Comparison of ENCODE assay signal across 12 mouse cellular contexts in the genomic region with DNA sequence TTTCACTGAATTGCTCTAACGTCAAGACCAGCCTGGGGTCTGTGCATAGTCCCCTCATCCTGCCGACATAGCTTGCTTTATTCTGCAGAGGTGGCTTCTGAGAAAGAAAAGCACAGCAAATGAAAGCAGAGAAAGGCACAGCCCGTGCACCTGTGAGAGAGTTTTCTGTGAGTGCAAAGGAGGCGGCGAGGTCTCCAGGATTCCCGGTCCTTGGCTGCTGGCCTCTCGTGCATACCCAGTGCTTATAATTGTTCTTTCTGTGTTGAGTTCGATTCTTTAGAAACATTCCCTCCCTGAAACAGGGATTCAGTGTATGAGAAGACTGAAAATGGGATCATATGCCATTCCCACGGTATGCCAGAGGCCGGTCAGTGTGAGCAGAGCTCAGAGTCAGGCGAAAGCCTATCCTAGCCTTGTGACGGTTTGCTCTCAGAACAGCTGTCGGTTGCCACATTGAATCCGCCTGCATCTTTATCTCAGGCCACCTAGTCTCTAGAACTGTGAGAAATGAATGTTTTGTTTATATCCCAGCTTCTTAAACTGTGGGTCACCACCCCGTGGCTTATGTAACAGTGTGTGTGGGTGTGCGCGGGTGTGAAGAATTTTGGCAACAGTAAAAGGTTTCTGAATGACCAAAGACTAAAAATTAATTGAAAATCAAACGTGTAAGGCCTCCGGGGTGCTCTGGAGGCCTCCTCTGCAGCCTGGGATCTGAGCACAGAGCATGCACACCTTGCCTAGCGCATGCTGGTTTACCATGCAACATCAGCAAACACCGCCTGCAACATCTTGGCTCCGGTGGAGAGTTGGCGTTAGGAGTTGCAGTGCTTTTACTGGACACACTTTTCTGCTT. TPM values are rescaled to one million over a fixed set of nuclear protein-coding genes. Genes with fewer than 3 reads are reported as not detected.
DNase-seq lines count a peak whose midpoint lies in the region; ATAC-seq and TF ChIP-seq lines count a peak whose summit lies in the region.
"Had no signal": no experiment of that assay in that cellular context is flagged by ENCODE, and none has a peak within 500 bp of the region (broad histone marks: within the 10 kb centered on the region; RNA-seq: fewer than 3 reads in every experiment).

No protein-coding gene starts in this region.

- WGBS in limb, embryonic 14.5 days, result 74% methylated on average over 23 of the region's 23 CpGs
- WGBS in limb, embryonic 10.5 days, result 87% methylated on average over 23 of the region's 23 CpGs
- WGBS in kidney, embryonic 15.5 days, result 63% methylated on average over 23 of the region's 23 CpGs

- H3K9me3 ChIP-seq in limb, embryonic 14.5 days (ENCODE audit: control insufficient read depth, low read length), result no peaks in the 10 kb centered on the region
- H3K9me3 ChIP-seq in limb, embryonic 10.5 days (replicated peaks), result no peaks in the 10 kb centered on the region
- H3K9me3 ChIP-seq in kidney, embryonic 15.5 days (replicated peaks), result no peaks in the 10 kb centered on the region
- H3K9me3 ChIP-seq: embryonic facial prominence, embryonic 13.5 days; neural tube, embryonic 13.5 days had no signal

- 0 out of 2 replicates have a peak, but pooled peaks have one; percentile 50 for ATAC-seq in limb, embryonic 14.5 days (ENCODE audit: low FRiP score, low read depth)
- ATAC-seq in kidney, embryonic 15.5 days (replicated peaks; ENCODE audit: low FRiP score), result no peak
- no peak for ATAC-seq in CD4-positive, CD25-positive, alpha-beta regulatory T cell, adult 4 months

- no peak overlapping the region for H3K4me3 ChIP-seq in limb, embryonic 14.5 days (replicated peaks; ENCODE audit: low read length)
- H3K4me3 ChIP-seq in limb, embryonic 10.5 days, result no peak overlapping the region
- no peak overlapping the region for H3K4me3 ChIP-seq in kidney, embryonic 15.5 days (replicated peaks)
- H3K4me3 ChIP-seq: embryonic facial prominence, embryonic 13.5 days; neural tube, embryonic 13.5 days had no signal

- intact Hi-C loops in heart, postnatal 10 days (cut with DNase I), result no loop called here

- no peak for DNase-seq in limb, embryonic 14.5 days (ENCODE audit: low spot score)
- DNase-seq in limb, embryonic 10.5 days (ENCODE audit: low spot score), result no peak
- DNase-seq in heart, postnatal 10 days, result peak; percentile 17 to 18
- DNase-seq in lung, postnatal 36 days, result peak; percentile 59
- no peak for DNase-seq in spleen, adult 18-20 months
- no peak for DNase-seq in right cerebral cortex, adult 2 months (ENCODE audit: low spot score in 2 of 2)
- DNase-seq: adrenal gland, adult 2 months; cerebellum, adult 18-20 months had no signal

- H3K9ac ChIP-seq in limb, embryonic 14.5 days (ENCODE audit: low read depth, low read length, severe bottlenecking), result no peak overlapping the region
- H3K9ac ChIP-seq in kidney, embryonic 15.5 days, result no peak overlapping the region
- H3K9ac ChIP-seq: embryonic facial prominence, embryonic 13.5 days; neural tube, embryonic 13.5 days had no signal

- H3K27me3 ChIP-seq in limb, embryonic 14.5 days (ENCODE audit: control insufficient read depth, insufficient read depth, low read length), result no peaks in the 10 kb centered on the region
- no peaks in the 10 kb centered on the region for H3K27me3 ChIP-seq in limb, embryonic 10.5 days (ENCODE audit: low read depth, poor library complexity, severe bottlenecking)
- H3K27me3 ChIP-seq in kidney, embryonic 15.5 days, result no peaks in the 10 kb centered on the region
- H3K27me3 ChIP-seq: embryonic facial prominence, embryonic 13.5 days; neural tube, embryonic 13.5 days had no signal

- no peak overlapping the region for H3K27ac ChIP-seq in limb, embryonic 14.5 days (replicated peaks; ENCODE audit: low read depth, low read length)
- H3K27ac ChIP-seq in limb, embryonic 10.5 days, result no peak overlapping the region
- 0 out of 2 replicates have a peak overlapping the region, but pooled peaks have one; percentile 18 for H3K27ac ChIP-seq in kidney, embryonic 15.5 days
- H3K27ac ChIP-seq: embryonic facial prominence, embryonic 13.5 days; neural tube, embryonic 13.5 days had no signal

- no peaks in the 10 kb centered on the region for H3K36me3 ChIP-seq in limb, embryonic 14.5 days (ENCODE audit: control insufficient read depth, insufficient read depth, low read length)
- H3K36me3 ChIP-seq in limb, embryonic 10.5 days, result no peaks in the 10 kb centered on the region
- no peaks in the 10 kb centered on the region for H3K36me3 ChIP-seq in kidney, embryonic 15.5 days
- H3K36me3 ChIP-seq: embryonic facial prominence, embryonic 13.5 days; neural tube, embryonic 13.5 days had no signal

- H3K4me1 ChIP-seq in limb, embryonic 14.5 days (ENCODE audit: control insufficient read depth, insufficient read depth, low read length), result no peaks in the 10 kb centered on the region
- peaks cover 12% of the 10 kb centered on the region for H3K4me1 ChIP-seq in limb, embryonic 10.5 days
- peaks cover 30% of the 10 kb centered on the region for H3K4me1 ChIP-seq in kidney, embryonic 15.5 days

- no peak for TF ChIP-seq POLR2A in limb, embryonic 14.5 days (IDR thresholded peaks at IDR 0.05; ENCODE audit: borderline replicate concordance, extremely low read depth, insufficient read depth, insufficient read length)

- no peak overlapping the region for H3K4me2 ChIP-seq in limb, embryonic 14.5 days (replicated peaks; ENCODE audit: low read depth, low read length, severe bottlenecking)
- H3K4me2 ChIP-seq in kidney, embryonic 15.5 days, result no peak overlapping the region
- H3K4me2 ChIP-seq: embryonic facial prominence, embryonic 13.5 days; neural tube, embryonic 13.5 days had no signal

RNA-seq across cellular contexts. Expression of gene Bmp2k, which starts 6.9 kb away (rescaled TPM):
- 5.1 and 5.6 TPM in 2 replicates for polyA plus RNA-seq in limb, embryonic 14.5 days (2012; rRNA removed)
- polyA plus RNA-seq in limb, embryonic 14.5 days (2014; fragmentation: Nextera tagmentation; extraction: Ambion mirVana), result 10.1 and 11.6 TPM in 2 replicates
- polyA plus RNA-seq in limb, embryonic 10.5 days (2016; fragmentation: Nextera tagmentation; extraction: Ambion mirVana), result 7.5 and 8.5 TPM in 2 replicates
- total RNA-seq in heart, postnatal 10 days (2021), result 10 to 100 TPM; 16.2 to 16.6 TPM
- 10.1 and 10.2 TPM in 2 replicates for polyA plus RNA-seq in kidney, embryonic 15.5 days (2015; fragmentation: Nextera tagmentation; extraction: Ambion mirVana)
- polyA plus RNA-seq in CD4-positive, CD25-positive, alpha-beta regulatory T cell, adult 4 months (2017; shearing (Covaris generic)), result 10 to 100 TPM; 17.8 to 25.5 TPM

Comparison
In these comparisons a context has a peak if more than half of its experiments do, and no peak if none do; other contexts are left out.
1. DNase-seq: peak in heart, postnatal 10 days (2 of 2) and lung, postnatal 36 days (single experiment); none in limb, embryonic 14.5 days (single experiment), limb, embryonic 10.5 days (single experiment), spleen, adult 18-20 months (0 of 2) and right cerebral cortex, adult 2 months (0 of 2).